Mouse (Mus musculus) heart, embryonic 12.5 days (tissue): Measurements from ENCODE around the gene Sox13. TPM values are rescaled to one million over a fixed set of nuclear protein-coding genes. Genes with fewer than 3 reads are reported as not detected.

ENCODE experiments used
- ATAC-seq: fragments of 200-750 bp; cut with Nextera tagmentation; 2 replicates; pipeline ENCODE4 v1.8.0; 2017; ENCODE audit warnings: moderate TSS enrichment, moderate library complexity; ENCODE audit not compliant: insufficient number of reproducible peaks, low FRiP score
- H3K27ac ChIP-seq: fragments of 300-500 bp; sonication (generic); 2 replicates; pipeline ENCODE4 v1.5.1; 2016; ENCODE audit warnings: mild to moderate bottlenecking, moderate library complexity; ENCODE audit not compliant: poor library complexity, severe bottlenecking
- H3K27me3 ChIP-seq: fragments of 300-500 bp; sonication (generic); replicated peaks from 2 replicates; pipeline ENCODE4 v1.6.1; 2016; ENCODE audit warnings: mild to moderate bottlenecking, moderate library complexity
- H3K36me3 ChIP-seq: fragments of 300-500 bp; sonication (generic); 2 replicates; pipeline ENCODE4 v1.6.1; 2016; ENCODE audit warnings: mild to moderate bottlenecking, moderate library complexity
- H3K4me1 ChIP-seq: fragments of 300-500 bp; sonication (generic); replicated peaks from 2 replicates; pipeline ENCODE4 v1.6.1; 2016; ENCODE audit warnings: mild to moderate bottlenecking
- H3K4me2 ChIP-seq: fragments of 300-500 bp; sonication (generic); 2 replicates; pipeline ENCODE4 v1.6.1; 2016; ENCODE audit warnings: mild to moderate bottlenecking, moderate library complexity
- H3K4me3 ChIP-seq: fragments of 300-500 bp; sonication (generic); 2 replicates; pipeline ENCODE4 v1.5.1; 2016; ENCODE audit warnings: mild to moderate bottlenecking
- H3K9ac ChIP-seq: fragments of 300-500 bp; sonication (generic); 2 replicates; pipeline ENCODE4 v1.6.1; 2016; ENCODE audit warnings: mild to moderate bottlenecking, moderate library complexity
- H3K9me3 ChIP-seq: fragments of 300-500 bp; sonication (generic); replicated peaks from 2 replicates; pipeline ENCODE4 v1.6.1; 2016; ENCODE audit warnings: mild to moderate bottlenecking, moderate library complexity
- WGBS: fragments of 180-500 bp; shearing (Covaris S2); methylation state at CpG from one replicate; pipeline ENCODE4 v1.1.7; 2016; 5-methylcytosine and 5-hydroxymethylcytosine counted together
- polyA plus RNA-seq: library from polyadenylated mRNA; unstranded; fragments of >200 nt; fragmentation: Nextera tagmentation; extraction: Ambion mirVana; gene quantifications from 2 replicates; pipeline ENCODE4 v1.2.1, GENCODE M21; 2016

The Sox13 gene
- polyA plus RNA-seq, 1 experiment from 2014 or later, result 6.8 TPM

DNA sequence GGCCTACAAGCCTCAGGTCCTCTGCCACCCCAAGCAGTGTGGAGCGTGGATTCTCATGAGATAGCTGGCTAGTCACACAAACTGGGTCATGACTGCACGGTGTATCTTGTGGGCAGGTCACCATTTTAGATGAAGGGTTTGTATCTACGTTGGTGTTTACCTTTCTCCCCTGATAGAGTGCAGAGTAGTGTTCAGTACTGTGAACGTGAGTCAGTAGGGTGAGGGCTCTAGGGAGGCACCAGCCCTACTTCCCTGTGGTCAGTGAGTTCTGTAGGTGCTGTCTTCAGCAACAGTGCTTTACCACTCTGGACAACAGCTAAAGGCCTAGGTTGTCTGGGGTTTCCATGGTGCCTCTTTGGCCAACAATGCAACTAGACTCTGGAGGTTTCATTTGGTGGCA is 20.2 kb downstream of the Sox13 start:
- no peak for ATAC-seq
- Histone ChIP-seq H3K4me3 (no peak overlapping the region), H3K9me3 (no peaks in the 10 kb centered on the region), H3K9ac (no peak overlapping the region), H3K27me3 (no peaks in the 10 kb centered on the region), H3K4me1 (peaks cover 21% of the 10 kb centered on the region), H3K4me2 (no peak overlapping the region), H3K36me3 (no peaks in the 10 kb centered on the region), H3K27ac (no peak overlapping the region)
- 65% methylated on average over 4 of the region's 4 CpGs for WGBS

DNA sequence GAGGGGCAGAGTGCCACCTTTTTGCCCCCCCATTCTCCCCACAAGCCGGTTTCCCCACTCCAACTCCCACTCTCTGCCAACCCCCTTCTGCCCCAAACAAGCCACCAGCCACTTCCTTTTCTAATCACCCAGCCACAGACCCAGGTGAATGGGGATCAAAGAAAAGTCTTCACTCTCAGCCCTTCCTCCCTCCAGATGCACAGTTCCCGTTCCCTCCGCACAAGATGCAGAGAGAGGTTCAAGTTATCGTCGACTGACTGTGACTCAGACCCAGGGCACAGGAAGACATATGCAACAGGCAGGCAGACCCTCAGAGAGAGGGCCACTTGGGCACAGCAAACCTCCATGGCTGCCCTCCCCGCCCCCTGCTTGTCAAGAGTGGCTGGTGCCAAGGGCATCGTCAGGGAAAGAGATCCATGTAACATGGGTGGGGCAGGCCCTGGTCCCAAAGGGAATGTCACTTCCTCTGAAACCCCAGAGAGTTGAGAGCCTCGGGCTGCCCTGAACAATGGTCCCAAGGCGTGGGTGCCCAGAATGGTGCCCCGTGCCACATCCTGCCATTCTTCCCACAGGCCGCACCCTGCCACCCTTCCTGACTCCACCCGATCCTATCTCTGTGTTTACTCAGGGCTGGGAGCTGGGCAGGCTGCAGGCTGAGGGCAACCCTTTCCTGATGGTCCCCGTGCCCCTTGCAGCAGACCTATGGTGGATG is 24.0 kb downstream of the Sox13 start:
- 66% methylated on average over 13 of the region's 13 CpGs for WGBS

DNA sequence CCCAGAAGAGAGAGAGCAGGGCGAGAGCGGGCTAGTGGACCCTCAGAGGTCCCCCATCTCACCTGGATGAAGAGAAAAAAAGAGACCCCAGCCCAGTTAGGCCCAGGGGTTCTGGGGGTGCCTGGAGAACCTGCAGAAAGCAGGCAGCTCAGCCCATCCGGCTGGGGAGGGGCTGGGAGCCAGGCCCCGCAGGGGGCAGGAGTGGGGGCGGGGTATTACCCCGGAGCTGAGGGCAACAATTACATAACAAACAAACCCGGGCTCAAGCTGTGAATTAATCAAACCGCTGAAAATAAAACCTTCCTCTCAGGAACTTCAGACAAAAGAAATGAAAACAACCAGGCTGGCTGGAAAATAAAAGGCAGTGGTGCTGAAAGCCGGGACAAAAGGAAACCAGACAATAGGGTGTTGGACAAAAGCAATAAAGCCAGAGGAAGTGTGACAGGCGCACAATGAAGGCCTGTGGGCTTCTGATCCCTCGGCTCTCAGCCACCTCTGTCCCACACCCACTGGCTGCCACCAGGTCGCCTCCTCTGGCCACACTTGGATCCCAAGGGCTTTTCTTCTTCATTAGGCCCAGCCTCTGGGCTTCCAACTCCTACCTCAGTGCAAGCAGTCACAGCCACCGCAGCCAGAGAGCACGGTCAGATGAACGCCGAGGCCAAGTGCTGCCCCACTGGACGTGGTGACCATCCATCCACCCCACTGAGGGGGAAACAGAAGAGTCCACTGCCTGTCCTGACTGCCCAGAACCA is 26.5 kb downstream of the Sox13 start:
- Histone ChIP-seq H3K9me3 (no peaks in the 10 kb centered on the region), H3K36me3 (peaks cover 4% of the 10 kb centered on the region), H3K4me2 (peak overlapping the region; percentile 38), H3K27me3 (no peaks in the 10 kb centered on the region), H3K9ac (peak overlapping the region; percentile 47; the same call in 1 of the 2 replicates), H3K4me3 (no peak overlapping the region), H3K27ac (peak overlapping the region; percentile 73), H3K4me1 (peaks cover 23% of the 10 kb centered on the region)
- ATAC-seq, result peak; percentile 75
- 18% methylated on average over 17 of the region's 17 CpGs for WGBS

More for the DNA sequence above, 24.0 kb downstream of the Sox13 start:
- Histone ChIP-seq H3K4me1 (peaks cover 23% of the 10 kb centered on the region), H3K9me3 (no peaks in the 10 kb centered on the region), H3K9ac (no peak overlapping the region), H3K4me3 (no peak overlapping the region), H3K36me3 (no peaks in the 10 kb centered on the region), H3K4me2 (no peak overlapping the region), H3K27ac (no peak overlapping the region), H3K27me3 (no peaks in the 10 kb centered on the region)
- 0 out of 2 replicates have a peak, but pooled peaks have one; percentile 20 for ATAC-seq

DNA sequence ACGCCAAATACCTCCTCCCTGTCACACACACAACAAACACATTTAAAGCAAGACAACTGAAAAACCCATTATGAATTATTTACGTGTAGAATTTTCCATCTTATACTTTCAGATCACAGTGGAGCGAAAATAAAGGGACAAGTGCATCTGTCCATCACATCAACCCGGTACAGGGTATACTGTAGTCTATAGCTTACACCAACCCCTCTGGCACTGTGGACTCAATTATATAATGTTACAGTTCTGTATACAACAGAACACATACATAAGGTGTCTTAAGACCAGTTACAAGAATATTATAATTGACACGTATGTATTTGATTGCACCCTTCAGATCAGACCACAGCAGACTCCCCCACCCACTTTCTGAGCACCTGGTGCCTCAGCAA is 27.1 kb downstream of the Sox13 start:
- WGBS, result 75% methylated on average over 5 of the region's 5 CpGs
- peak overlapping the region; percentile 38 for H3K4me2 ChIP-seq
- peaks cover 9% of the 10 kb centered on the region for H3K36me3 ChIP-seq

DNA sequence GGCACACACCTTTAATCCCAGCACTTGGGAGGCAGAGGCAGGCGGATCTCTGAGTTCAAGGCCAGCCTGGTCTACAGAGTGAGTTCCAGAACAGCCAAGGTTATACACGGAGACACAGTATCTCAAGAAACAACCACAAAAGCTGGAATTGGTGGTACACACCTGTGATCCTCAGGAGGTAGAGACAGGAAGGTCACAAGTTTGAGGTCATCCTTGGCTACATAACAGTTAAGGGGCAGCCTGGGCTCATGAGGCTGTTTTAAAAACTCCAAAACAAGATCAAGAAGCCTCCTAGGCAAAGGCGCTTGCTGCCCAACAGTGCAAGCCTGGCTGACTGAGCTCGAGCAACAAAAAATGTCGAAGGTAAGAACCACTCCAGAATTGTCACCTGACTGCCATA is 27.5 kb downstream of the Sox13 start:
- H3K9me3 ChIP-seq, result no peaks in the 10 kb centered on the region
- H3K27ac ChIP-seq, result no peak overlapping the region
- WGBS, result 83% methylated on average over 5 of the region's 5 CpGs
- H3K27me3 ChIP-seq, result no peaks in the 10 kb centered on the region
- no peak for ATAC-seq
- peaks cover 13% of the 10 kb centered on the region for H3K36me3 ChIP-seq
- no peak overlapping the region for H3K4me2 ChIP-seq
- H3K9ac ChIP-seq, result no peak overlapping the region
- H3K4me1 ChIP-seq, result peaks cover 23% of the 10 kb centered on the region
- H3K4me3 ChIP-seq, result no peak overlapping the region

More for the DNA sequence above, 27.1 kb downstream of the Sox13 start:
- Histone ChIP-seq H3K27me3 (no peaks in the 10 kb centered on the region), H3K9ac (0 out of 2 replicates have a peak overlapping the region, but pooled peaks have one; percentile 23), H3K27ac (peak overlapping the region; percentile 73), H3K9me3 (no peaks in the 10 kb centered on the region), H3K4me1 (peaks cover 23% of the 10 kb centered on the region), H3K4me3 (no peak overlapping the region)
- ATAC-seq, result no peak

DNA sequence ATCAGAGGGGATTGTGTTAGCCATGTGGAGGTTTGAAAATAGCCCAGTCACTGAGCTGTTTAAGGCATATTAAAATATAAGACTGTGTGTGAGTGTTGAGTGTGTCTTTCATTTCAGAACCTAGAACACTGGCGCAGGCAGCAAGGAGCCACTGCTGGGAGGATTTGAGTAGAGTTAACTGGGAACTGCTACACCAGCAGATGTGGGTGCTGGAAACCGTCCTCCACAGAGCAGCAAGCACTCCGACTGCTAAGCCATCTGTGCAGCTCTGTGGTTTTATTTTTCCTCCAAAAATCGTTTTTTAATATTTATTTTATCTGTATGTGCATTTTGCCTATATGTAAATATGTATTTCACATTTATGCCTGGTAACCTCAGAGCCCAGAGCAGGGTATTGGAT is 29.5 kb downstream of the Sox13 start:
- H3K36me3 ChIP-seq, result peaks cover 29% of the 10 kb centered on the region
- H3K4me2 ChIP-seq, result no peak overlapping the region
- peaks cover 16% of the 10 kb centered on the region for H3K4me1 ChIP-seq
- WGBS, result 67% methylated on average over 4 of the region's 4 CpGs
- no peak overlapping the region for H3K4me3 ChIP-seq
- no peak overlapping the region for H3K27ac ChIP-seq
- H3K9me3 ChIP-seq, result 0 out of 2 replicates have a peak, but pooled peaks cover 5% of the 10 kb centered on the region
- no peak overlapping the region for H3K9ac ChIP-seq
- H3K27me3 ChIP-seq, result no peaks in the 10 kb centered on the region
- no peak for ATAC-seq

DNA sequence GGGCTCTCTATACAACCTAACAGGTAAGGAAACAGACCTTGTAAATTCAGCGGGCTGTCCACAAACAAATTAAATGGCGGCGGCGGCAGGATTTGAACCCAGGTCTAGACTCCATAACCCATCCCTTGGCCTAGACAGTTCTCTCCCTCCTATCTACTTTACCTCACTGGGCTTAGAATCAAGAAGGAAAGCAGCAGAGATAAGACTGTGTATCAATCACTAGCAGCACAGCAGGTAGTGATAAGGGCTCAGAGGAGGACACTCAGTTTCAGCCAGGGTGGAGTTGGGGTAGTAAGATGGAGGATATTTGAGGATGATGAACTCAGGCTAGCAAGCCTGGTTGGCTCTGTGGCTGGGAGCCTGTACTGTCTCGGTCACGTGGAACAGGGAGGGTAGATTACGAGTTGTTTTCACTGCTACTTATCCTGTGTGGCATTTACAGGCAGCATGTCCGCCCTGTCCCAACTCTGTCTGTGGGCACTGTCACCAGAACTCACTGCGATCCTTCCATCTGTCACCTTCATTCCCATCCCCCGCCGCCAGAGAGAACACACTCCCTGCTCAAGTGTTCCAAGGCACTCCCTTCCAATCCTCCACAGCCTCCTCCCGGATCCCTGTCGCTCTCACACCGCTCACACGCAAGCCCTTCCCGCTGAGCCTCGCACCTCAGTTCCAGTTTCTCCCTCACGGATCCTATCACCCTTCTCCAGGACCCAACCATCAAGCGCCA is 36.5 kb downstream of the Sox13 start:
- H3K4me2 ChIP-seq, result peak overlapping the region; percentile 26; the same call in 1 of the 2 replicates

DNA sequence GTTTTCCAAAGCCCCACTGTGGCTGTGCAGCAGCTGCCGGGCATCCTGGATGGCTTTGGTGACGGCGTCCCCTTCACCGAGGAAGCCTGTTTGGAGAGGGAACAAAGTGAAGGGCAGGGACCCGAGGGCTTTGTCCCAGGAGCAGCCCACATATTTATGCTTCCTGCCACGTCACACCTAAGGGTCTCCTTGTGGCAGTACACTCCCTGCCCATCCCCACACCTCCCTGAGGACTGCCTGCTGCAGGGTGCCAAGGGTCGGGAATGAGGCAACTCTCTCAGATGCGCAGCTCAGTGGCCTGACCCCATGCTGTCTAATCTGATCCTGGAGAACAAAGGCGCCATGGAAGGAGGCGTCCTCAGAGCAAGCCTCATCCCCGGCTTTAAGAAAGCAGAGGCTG is 38.0 kb downstream of the Sox13 start:
- peaks cover 17% of the 10 kb centered on the region for H3K4me1 ChIP-seq
- no peak overlapping the region for H3K4me3 ChIP-seq
- 68% methylated on average over 11 of the region's 11 CpGs for WGBS
- 0 out of 2 replicates have a peak overlapping the region, but pooled peaks have one; percentile 30 for H3K4me2 ChIP-seq
- H3K36me3 ChIP-seq, result peaks cover 43% of the 10 kb centered on the region
- peaks cover 5% of the 10 kb centered on the region; the same call in 1 of the 2 replicates for H3K27me3 ChIP-seq
- ATAC-seq, result no peak
- no peak overlapping the region for H3K27ac ChIP-seq
- 0 out of 2 replicates have a peak, but pooled peaks cover under 1% of the 10 kb centered on the region for H3K9me3 ChIP-seq
- H3K9ac ChIP-seq, result no peak overlapping the region

More for the DNA sequence above, 36.5 kb downstream of the Sox13 start:
- WGBS, result 38% methylated on average over 19 of the region's 19 CpGs
- Histone ChIP-seq H3K27ac (no peak overlapping the region), H3K4me1 (peaks cover 13% of the 10 kb centered on the region), H3K4me3 (no peak overlapping the region), H3K36me3 (peaks cover 56% of the 10 kb centered on the region), H3K27me3 (peaks cover 5% of the 10 kb centered on the region; the same call in 1 of the 2 replicates), H3K9me3 (0 out of 2 replicates have a peak, but pooled peaks cover 5% of the 10 kb centered on the region), H3K9ac (no peak overlapping the region)
- no peak for ATAC-seq

DNA sequence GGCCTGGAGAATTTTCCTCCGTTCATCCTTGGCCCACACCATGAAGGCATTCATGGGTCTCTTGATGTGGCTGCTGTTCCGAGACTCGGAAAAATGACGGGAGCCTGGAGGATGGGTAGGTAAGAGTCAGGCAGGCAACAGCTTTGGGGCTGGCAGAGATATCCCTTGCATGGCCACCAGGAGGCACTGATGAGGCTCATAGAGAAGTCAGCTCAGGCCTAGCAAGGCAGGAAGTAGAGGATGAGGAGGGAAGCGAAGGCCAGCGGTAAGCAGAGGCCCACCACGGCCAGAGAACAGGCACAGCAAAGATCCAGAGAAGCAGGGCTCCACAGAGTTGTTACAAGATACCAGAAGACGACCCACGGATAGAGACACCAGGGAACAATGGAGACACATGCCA is 38.7 kb downstream of the Sox13 start:
- H3K36me3 ChIP-seq, result peaks cover 38% of the 10 kb centered on the region
- H3K4me3 ChIP-seq, result no peak overlapping the region
- ATAC-seq, result no peak
- H3K9ac ChIP-seq, result 0 out of 2 replicates have a peak overlapping the region, but pooled peaks have one; percentile 30
- H3K9me3 ChIP-seq, result no peaks in the 10 kb centered on the region
- peaks cover 5% of the 10 kb centered on the region; the same call in 1 of the 2 replicates for H3K27me3 ChIP-seq
- peaks cover 17% of the 10 kb centered on the region for H3K4me1 ChIP-seq
- H3K27ac ChIP-seq, result no peak overlapping the region
- peak overlapping the region; percentile 30 for H3K4me2 ChIP-seq
- 28% methylated on average over 9 of the region's 9 CpGs for whole genome bisulfite sequencing

DNA sequence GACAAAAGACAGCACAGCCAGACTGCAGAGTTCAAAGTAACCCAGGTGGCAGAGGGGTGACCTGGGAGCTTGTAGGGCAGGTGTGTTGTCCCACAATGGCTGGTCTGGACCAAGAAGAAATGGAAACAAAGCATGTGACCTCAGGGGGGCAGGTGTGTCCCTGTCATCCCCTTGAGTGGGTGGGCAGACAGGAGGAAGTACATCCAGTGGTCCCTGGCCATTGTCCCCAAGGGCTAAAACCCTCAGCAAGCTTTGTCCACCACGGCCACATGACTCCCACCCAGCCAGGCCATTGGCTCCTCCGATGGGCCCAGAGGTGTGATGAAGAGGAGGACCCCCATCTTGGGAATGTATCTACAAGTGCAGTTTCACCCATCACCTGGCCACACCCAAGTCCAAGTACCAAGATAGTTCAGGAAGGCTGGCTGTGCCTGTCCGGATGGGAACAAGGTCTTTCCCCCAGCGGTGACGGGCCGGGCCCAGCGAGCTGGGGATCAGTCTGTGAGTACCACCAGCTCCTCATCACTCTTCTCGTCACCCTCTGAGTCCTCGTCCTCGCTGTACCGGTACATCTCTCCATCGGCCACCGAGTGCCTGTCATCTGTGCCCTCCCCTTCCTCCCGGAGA is 40.9 kb downstream of the Sox13 start:
- Histone ChIP-seq H3K4me3 (no peak overlapping the region), H3K36me3 (peaks cover 24% of the 10 kb centered on the region), H3K27me3 (peaks cover 5% of the 10 kb centered on the region; the same call in 1 of the 2 replicates), H3K4me2 (no peak overlapping the region), H3K9ac (no peak overlapping the region), H3K27ac (no peak overlapping the region), H3K9me3 (no peaks in the 10 kb centered on the region), H3K4me1 (peaks cover 28% of the 10 kb centered on the region)
- 87% methylated on average over 14 of the region's 14 CpGs for WGBS
- no peak for ATAC-seq
